Mouse (Mus musculus) mouse trophoblast stem cell (cell line): ENCODE data around the gene Ttll11.

Source experiments
- in situ Hi-C, 2 experiments: fragments of 300-500 bp; cut with MseI, MboI; formaldehyde crosslinking; loops; 2 replicates in 1 of 2; 3 replicates in 1 of 2; pipeline ENCODE4 v1.15.1; 2025

The Ttll11 gene

DNA sequence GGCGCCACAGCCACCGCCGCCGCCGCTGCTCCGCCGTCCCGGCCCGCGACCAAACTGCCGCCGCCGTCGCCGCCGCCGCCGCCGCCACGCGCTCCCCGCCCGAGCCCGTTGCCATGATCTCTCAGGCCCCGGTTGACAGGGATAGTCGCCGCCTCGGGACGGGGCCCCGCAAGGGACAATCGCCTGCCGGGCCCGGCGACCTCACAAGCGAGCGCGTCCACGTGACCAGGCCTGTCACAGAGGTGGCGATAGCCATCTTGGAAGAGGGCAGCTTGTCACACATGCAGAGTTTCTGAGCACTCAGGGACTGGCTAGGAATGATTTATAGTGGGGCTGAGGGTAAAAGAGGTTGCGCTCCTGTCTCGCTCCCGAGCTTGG is at the start of gene Ttll11:
Ttll11 (minus strand) TSS at position 270 of the 378 bp plus-strand sequence.
- in situ Hi-C loops: no loop called here

DNA sequence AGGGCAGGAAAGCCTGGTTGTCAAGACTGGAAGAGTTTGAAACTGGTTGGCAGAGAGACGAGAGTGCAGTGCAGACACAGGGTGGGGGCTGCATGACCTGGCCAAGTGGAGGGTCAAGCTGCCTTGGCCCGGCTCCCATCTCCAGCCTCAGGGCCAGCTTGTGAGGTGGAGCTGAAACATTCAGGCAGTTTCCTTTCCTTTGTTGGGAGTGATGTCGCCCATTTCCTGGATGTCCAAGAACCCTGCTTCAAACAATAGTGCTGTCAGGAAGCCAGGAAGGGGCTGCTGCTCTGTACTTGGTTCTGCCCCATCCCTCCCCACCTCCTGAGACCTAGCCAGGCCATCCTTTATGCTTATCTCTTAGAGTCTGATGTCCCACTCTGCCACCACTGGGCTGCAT is 43.6 kb upstream of the Ttll11 start:
- in situ Hi-C loops: no loop called here

DNA sequence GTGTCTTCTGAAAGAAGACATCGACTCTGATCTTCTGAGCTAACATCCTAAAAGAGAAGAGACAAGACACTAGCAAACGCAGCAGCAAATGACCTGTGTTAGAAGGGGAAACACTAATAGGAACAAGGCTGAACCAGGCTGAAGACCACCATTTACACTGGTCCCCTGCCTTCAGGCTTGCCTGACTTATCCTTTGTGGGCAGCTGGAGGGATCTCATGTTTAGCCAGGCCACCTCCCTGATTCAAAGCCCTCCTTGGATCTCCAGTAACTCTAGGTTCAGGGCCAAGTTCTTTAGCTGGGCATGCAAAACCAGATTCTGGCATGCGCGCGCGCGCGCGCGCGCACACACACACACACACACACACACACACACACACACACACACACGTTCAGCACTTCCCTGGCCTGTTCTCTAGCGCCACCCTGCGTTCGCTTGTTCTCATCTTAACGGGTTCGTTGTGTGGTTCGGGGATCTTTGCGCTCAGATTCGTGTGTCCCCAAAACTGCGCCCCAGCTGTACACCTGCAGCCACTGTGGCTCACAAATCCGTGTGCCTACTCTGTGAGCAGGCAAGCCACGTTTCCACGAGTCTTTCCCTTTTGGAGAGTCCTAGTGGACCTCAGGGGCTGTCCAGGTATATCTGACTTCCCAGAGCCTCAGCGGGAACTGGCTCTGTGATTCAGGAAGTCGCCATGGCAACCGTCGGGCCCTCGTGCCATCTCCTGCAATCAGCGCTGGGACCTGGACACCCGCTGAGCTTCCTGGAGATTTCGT is 41.9 kb upstream of the Ttll11 start:
- in situ Hi-C loops: no loop called here

GRCm38 (mm10) chr2:36013010-36013409 is 33.3 kb upstream of the Ttll11 start:
- in situ Hi-C loops: no loop called here

DNA sequence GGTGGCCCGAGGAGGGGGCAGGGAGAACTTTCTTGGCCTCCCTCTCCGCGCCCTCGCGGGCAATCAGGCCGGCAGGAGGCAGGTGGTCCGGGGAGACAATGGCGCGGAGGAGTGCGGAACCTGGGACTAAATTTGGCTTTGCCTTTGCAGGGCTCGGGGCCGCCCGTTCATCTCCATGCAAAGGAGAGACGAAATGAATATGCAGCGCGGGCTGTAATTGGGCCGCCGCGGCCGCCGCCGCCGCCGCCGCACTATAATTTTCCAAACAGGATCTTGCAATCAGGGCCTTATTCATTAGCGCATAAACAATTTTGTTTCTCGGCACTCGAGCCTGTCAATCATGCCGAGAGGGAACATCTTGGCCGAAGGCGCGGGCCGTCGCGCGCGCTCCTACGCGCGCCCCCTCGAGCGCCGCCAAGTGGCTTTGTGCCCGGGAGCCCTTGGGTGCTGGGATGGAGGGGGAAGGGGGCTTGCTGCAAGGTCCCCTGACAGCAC is 31.7 kb upstream of the Ttll11 start:
- in situ Hi-C loops: no loop called here

GRCm38 (mm10) chr2:36010579-36010978 is 30.9 kb upstream of the Ttll11 start:
- in situ Hi-C loops: no loop called here

DNA sequence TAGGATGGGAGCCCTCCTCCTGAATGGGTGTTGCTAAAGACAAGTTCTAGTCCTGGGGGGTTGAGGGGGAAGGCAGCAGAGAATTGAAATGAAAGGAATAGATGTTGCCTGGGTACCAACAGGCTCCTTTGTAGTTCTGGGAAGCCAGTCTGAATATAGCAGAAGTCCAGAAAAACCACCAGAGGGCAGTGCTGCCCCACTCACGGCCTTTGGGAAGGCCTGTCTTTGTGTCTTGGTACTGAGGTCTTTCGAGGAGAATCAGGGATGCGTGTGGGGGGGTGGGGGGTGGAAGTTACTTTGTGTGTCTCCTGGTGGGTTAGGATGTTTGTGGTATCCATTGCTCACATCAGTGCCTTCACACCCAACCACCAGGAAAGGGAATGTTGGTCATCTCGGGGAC is 29.7 kb upstream of the Ttll11 start:
- in situ Hi-C loops: loop anchor here (5.0 kb wide), 2 partner anchors 198 to 203 kb away; no protein-coding TSS in a partner anchor

- in situ Hi-C loops: loop anchor here (5.0 kb wide), 2 partner anchors 199 to 204 kb away; no protein-coding TSS in a partner anchor
Observed at GRCm38 (mm10) chr2:36008071-36008470, 28.4 kb upstream of the Ttll11 start.

- in situ Hi-C loops: no loop called here
Observed at GRCm38 (mm10) chr2:36002188-36002587, 22.5 kb upstream of the Ttll11 start.

GRCm38 (mm10) chr2:36000390-36000789 is 20.7 kb upstream of the Ttll11 start:
- in situ Hi-C loops: no loop called here

DNA sequence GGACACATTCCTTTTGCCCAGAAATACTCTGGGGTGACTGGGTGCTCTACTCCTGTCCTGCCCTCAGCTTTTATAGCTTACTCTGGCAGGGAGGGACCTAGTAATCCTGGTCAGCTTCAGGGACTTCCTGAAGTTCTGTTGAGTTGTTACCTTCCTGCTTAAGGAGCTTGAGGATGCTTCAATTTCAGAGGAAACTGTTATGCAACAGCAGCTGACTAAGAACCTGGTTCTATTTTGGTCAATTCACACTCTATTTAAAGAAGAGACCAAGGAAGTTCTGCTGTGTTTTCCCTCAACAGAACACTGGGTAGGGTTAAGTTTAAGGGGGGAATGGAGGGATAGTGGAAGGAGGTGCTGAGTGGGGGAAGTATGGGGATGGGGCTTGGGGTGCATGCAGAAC is 19.5 kb upstream of the Ttll11 start:
- in situ Hi-C loops: no loop called here

GRCm38 (mm10) chr2:35998416-35998815 is 18.7 kb upstream of the Ttll11 start:
- in situ Hi-C loops: no loop called here

- in situ Hi-C loops: no loop called here
Observed at GRCm38 (mm10) chr2:35996753-35997152, 17.0 kb upstream of the Ttll11 start.

- in situ Hi-C loops: no loop called here
Observed at GRCm38 (mm10) chr2:35994303-35994702, 14.6 kb upstream of the Ttll11 start.

- in situ Hi-C loops: no loop called here
Observed at GRCm38 (mm10) chr2:35993481-35993880, 13.8 kb upstream of the Ttll11 start.

DNA sequence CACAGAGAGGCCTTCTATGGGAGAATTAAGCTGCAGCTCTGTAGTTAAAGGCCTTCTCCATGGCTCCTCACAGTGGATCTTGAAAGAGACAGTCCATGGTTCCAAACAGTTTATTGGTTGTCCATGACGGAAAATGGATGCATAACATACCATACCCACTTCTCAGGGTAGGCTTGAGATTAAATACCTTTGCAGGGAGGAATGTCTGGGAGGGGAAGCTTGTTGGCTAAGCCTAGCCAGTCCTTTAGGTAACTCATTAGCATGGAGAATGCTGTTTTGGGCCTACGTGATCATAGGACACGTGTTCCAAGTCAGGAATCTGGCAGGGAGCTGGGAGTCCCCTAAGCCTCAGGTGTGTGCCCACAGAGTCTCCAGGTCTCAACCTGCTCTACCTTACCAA is 12.5 kb upstream of the Ttll11 start:
- in situ Hi-C loops: no loop called here

GRCm38 (mm10) chr2:35983869-35984268 is 4.2 kb upstream of the Ttll11 start:
- in situ Hi-C loops: no loop called here

DNA sequence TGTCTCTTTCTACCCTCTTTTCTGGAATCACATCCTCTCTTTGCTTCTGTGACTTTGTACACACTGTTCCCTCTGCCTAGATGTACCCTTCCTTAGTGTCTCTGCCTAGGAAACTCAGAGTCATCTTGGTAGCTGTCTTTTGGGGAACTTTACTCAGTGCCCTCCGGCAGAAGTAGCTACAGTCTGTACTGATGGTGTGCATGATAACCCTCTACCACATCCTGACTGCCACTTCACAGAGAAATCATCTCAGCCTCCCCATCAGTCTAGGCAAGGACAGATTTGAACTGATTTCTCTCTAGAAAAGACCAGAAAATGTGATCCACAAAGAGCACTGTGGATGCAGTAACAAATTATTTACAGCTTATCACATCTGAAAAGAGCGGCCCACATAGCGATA is 2.2 kb upstream of the Ttll11 start:
- in situ Hi-C loops: no loop called here

GRCm38 (mm10) chr2:35978941-35979643 is 621 bp downstream of the Ttll11 start:
- in situ Hi-C loops: no loop called here

DNA sequence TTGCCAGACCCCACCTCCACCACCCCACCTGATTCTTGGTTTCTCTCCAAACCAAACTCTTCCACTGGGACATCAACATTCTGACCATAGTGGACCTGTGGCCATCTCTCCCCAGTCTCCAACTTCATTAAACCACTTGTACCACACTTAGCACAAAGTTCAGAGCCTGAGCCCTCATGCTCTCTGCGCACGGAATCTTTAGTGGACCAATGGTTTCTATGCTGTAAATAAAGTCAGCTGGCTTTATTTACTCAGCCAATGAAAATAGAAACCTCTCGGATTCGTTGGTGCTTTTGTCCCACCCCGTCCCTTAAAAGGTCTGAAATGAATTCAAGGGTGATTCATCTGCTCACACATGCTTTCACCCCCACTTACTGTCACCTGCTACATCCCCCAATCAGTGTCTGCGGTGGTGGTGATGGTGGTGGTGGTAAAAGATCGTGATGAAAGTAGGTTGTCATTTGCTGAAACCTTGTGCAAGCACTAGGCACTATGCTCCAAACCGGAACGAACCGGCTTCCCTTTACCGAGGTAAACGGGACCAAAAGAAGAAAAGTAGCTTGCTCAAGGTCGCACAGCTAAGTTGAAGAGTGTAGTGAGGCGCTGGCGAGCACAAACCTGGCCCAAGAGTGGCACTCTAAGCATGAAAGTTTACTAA is 1.3 kb downstream of the Ttll11 start:
- in situ Hi-C loops: no loop called here

- in situ Hi-C loops: no loop called here
Observed at GRCm38 (mm10) chr2:35977749-35978148, 2.0 kb downstream of the Ttll11 start.

DNA sequence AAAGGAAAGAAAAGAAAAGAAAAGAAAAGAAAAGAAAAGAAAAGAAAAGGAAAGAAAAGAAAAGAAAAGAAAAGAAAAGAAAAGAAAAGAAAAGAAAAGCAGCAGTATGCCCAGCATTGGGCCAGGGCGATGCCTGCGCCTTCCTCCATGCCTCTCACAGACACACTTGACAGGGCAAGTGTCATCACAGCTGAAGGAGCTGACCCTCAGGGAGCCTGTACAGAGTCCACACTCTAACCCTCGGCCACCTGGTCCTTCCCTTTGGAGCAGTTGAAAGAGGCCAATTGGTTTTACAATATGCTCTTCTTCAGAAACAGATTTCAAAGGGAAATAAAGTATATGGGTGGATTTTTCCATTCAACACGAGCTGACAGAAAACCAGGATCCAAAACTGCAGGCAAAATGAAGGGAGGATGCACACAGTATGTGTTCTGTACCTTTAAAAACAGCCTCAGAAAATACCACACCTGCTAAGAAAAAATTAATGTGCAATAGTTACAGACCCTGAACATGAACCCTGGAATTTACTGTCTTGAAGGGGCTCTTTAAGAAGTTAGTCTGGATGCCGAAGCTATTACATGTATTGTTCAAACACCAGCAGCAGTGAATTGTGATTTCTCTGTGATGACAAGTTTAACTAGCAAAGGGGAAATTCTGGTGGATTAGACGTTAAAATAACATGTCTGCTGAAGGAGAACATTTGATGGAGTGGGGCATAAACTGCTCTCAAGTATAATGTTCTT is 7.3 kb downstream of the Ttll11 start:
- in situ Hi-C loops: no loop called here
